Mouse (Mus musculus) layer of hippocampus, postnatal 25 days (tissue): ENCODE results near the gene Wdsub1. TPM values are rescaled to one million over a fixed set of nuclear protein-coding genes. Genes with fewer than 3 reads are reported as not detected.
"Not testable (repeated sequence)": the region's sequence is repeated elsewhere in the genome, so short reads cannot be mapped to it uniquely, and the experiment has no call there.

Experiments
- DNase-seq, 2 experiments: peaks; one replicate each; pipeline ENCODE4 v3.0.0; 2022; ENCODE audit warnings: mixed read lengths in 2 of 2, low spot score in 1 of 2; ENCODE audit errors: extremely low spot score in 1 of 2
- total RNA-seq, 2 experiments: library from RNA; stranded (reverse); gene quantifications; 2 replicates each; pipeline ENCODE4 v1.2.3; 2021

Gene Wdsub1
- total RNA-seq: 10 to 100 TPM; 19.5 to 21.8 TPM

DNA sequence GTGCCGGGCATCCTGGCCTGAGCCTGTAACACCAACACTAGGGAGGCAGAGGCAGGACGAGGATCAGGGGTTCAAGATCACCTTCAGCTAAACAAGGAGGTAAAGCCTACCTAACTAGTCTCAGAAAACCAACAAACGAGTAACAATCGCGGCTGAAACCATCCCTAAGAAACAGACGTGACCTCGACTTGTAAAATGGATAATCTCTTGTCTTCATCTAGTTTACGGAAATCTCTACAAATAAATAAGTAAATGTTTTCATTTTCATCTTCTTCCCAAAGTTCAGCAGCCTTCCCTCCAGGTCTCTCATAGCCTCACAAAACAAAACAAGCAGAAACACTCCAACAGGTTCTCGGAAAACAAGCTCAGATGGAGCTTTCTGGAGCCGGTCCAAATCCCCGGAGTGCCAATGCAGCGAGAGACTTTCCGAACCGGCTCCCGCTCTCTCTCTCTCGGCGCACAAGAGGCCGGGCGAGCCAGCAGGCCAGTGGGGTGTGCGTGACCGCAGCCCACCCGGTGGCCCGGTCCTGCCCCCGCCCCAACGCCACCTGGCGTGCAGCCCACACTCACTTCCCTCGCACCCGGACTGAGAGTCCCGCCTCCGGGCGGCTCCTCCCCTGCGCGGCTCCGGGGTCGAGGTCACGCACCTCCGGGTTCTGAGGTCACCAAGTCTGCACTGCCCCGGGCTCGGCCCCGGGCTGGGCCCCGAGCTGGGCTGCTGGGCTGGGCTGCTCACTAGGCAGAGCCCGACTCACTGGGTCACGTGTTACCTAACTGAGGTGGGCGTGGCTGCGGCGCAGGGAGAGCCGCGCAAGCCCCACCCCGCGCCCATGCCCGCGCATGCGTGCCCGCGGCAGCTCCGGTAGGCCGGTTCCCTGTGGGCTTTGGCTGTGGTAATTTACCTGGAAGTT is at the start of gene Wdsub1:
Gene Wdsub1, minus strand, starts transcription at position 761 of the 911 bp plus-strand sequence.
- peak; percentile 84 to 85 for DNase-seq

GRCm38 (mm10) chr2:59913610-59914009 is 31.2 kb upstream of the Wdsub1 start:
- DNase-seq: no peak

GRCm38 (mm10) chr2:59908048-59908447 is 25.7 kb upstream of the Wdsub1 start:
- no peak for DNase-seq

DNA sequence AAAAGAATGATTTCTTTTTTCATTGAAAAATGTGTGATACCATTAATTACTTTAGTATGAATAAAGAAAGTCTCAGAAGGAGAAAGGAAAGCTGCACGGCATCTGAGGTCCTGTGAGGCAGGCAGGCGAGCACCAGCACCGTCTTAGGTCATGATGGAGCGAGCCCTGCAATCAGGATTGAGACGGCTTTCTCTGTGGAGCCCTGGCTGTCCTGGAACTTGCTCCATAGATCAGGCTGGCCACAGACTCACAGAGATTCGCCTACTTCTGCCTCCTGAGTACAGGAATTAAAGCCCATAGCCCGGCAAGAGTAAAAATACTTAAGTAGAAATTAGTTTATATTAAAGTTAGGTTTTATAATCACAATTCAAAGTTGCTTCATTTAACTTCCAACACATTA is 21.6 kb upstream of the Wdsub1 start:
- no peak for DNase-seq

DNA sequence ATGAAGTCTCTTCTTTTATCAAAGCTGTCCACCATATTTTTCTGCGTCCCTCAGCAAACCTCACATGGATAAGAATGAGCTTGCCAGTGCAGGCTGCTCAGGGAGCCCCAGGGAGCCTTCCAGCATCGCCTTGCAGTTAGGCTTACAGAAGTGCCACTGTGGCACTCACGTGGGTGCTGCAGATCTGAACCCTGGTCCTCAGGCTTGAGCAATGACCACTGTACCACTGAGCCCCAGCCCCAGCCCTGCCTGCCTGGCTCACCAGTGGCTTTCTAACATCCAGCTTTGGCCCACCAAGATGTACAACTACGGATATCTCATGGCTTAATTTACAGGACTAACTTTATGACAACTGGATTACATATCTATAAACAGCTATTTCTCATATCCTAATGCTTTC is 16.3 kb upstream of the Wdsub1 start:
- DNase-seq: no peak

DNA sequence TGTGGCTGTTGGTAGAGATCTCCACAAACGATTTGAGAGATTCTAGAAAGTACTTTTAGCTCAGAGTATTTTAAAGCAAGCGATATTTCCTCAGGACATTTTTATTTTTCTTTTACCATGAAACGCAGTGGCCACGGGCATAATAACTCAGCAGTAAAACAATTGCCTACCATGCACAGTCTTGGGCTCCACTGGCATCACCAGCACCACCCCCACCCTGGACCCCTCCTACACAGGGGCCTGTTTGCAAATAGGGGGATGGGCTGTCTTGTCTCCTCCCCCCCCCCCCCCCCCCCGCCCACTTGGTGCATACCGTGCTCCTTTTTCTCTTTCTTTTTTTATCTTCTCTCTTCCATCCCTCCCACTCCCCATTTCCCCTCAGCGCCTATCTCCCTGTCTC is 15.7 kb upstream of the Wdsub1 start:
- no peak for DNase-seq

GRCm38 (mm10) chr2:59896837-59897236 is 14.4 kb upstream of the Wdsub1 start:
- no peak for DNase-seq

DNA sequence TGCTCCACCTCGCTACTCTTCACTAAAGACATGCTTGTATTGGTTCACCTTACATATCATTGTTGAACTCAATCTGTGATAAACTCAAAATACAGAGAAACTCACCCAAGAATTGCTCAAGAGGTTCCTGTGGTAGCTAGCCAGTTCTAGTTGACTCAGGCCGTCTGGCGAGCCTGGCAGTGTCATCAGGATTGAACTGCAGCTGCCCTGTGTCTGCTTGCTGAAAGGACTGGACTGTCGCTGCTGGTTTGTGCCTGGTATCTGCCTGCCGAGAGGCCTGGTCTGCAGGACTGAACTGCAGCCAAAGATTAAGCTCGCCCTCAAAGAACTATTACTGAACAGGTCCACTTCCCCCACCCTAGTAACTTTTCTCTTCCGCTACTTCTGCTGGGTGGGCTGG is 14.0 kb upstream of the Wdsub1 start:
- no peak for DNase-seq

GRCm38 (mm10) chr2:59889699-59890098 is 7.3 kb upstream of the Wdsub1 start:
- DNase-seq: no peak

- no peak for DNase-seq
Observed at GRCm38 (mm10) chr2:59882742-59883281, 421 bp upstream of the Wdsub1 start.

DNA sequence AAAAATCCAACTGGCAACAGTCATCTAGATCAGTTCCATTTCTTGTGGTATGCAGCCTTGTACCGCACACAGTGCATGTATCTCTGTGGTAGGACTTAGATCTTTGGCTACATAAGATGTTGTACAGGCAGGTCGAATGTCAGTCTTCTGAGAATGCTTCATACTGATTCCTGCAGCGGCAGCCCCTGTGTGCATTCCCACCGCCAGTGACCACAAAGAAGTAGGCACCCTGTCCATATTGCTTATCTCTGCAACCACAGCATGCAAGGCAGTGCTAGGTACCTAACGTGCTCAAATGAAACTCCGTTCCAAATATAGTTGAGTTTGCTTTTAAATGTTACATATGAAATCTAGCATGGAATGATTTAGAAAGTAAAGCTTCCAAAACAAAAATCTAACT is 987 bp downstream of the Wdsub1 start:
- no peak for DNase-seq

DNA sequence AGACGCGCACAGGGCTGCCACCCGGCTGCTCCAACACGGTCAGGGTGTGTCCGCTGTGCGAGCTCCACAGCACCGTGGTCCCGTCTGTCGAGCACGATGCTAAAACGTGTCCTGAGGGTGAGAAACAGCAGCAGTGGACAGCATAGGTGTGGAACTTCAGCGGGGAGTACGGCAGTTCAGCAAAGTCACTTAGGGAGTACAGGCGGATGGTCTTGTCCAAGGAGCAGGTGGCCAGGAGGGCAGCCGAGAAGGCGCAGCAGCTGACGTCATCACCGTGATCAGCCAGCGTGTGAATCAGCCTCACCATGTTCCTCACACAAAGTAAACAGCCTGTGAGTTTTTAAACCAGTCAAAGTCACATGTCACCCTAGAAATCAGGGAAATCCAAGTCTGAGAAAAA is 4.2 kb downstream of the Wdsub1 start:
- no peak for DNase-seq

GRCm38 (mm10) chr2:59877335-59877734 is 5.1 kb downstream of the Wdsub1 start:
- DNase-seq: no peak

DNA sequence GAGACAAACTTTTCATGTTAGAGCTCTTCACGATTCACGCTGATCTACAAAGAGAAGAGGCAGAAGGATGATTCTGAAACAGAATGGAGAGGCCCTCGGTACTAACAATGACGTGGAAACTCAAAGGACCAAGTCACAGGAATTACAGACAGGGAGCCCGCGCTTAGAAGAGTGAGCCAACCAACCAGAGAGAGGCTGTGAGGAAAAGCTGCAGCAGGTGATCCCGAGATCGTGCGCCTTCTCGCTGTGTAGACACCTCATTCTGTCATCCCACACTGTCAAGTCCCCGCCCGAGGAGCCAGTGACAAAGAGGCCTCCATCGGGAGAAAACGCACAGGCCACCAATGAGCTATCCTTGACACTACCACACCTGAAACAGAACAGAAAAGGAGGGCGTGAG is 5.9 kb downstream of the Wdsub1 start:
- DNase-seq: no peak

GRCm38 (mm10) chr2:59870526-59870925 is 11.9 kb downstream of the Wdsub1 start:
- DNase-seq: no peak

DNA sequence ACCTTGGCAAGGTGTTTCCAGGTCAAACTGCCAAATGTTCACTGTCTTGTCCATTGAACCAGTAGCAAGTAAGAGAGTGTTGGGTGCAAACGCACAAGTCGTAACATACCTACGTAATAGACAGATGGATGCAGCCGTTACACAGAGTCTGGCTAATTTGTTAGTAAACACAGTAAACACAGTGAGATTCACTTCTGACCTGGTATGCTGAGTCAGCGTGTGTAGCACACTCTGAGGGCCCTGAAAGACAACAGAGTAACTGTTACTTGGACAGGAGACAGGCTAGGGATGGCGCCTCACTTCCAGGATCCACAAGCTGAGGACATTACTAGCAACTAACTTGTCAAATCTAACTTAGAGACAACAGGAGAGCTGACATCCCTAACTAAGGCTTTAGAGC is 19.8 kb downstream of the Wdsub1 start:
- DNase-seq: no peak

GRCm38 (mm10) chr2:59854363-59854762 is 28.0 kb downstream of the Wdsub1 start:
- DNase-seq: no peak

DNA sequence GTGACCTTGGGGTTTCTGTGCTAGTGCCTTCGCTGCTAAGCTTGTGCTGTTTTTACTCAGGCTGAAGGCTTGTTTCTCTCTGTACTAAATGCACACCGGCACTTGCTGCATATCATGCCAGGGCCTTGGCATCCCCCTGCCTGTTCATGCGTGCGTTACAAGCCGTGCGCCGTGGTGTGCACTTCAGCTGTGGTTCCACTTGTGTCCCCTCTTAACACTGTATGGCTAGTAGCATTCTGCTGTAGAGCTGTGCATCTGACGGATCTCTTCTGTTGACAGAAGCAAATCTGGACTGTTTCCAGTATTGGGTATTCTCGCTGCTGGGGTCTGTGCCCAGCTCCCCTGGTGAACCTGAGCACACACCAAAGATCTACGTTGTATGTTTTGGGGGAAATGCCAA is 28.8 kb downstream of the Wdsub1 start:
- no peak for DNase-seq

GRCm38 (mm10) chr2:59852916-59853315 is 29.5 kb downstream of the Wdsub1 start:
- DNase-seq: no peak

- DNase-seq: not testable (repeated sequence)
Observed at GRCm38 (mm10) chr2:59851885-59852284, 30.5 kb downstream of the Wdsub1 start.

DNA sequence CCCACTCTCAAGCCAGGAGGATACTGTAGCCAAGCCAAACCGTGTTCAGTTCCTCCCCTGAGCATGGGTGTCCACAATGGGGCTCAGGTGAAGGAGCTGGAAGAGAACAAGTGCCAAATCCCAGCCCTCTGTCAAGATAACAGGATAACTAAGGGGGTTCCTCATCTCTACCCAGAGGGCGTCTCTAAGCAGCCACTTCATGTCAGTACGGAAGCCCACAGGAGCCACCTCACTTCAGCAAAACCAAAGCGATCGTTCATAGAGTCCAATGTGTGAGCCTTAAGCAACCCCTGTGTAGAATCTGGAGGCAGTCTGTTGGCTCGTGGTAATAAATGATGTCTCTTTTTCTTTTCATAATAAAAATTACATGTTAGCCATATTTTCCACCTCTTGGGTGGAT is 38.5 kb downstream of the Wdsub1 start:
- no peak for DNase-seq

DNA sequence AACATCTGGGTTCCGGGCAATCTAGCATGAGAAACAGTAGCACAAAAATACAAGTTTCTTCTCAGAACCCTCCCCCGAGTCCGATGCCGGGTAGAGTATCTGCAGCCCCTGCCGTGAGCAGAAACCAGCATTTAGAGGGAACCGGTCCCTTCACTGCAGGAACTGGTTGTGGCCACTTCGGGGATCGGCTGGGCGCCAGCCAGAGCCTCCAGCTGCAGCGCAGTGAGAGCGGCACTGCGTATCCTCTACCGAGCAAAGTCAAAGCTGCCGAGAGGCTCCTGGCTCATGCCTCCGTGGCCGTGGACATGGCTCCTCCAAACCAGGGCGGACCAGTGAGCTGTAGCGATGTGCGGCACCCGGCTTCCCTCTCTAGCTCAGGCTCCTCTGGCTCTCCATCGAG is 39.2 kb downstream of the Wdsub1 start:
- DNase-seq: no peak
